Mouse (Mus musculus) splenic B cell, adult 2 months (primary cell): ENCODE measurements around the gene Cxcl15.

Experiments
- DNase-seq: peaks from one replicate; pipeline ENCODE4 v3.0.0-alpha.2; 2011; ENCODE audit warnings: low read depth, low spot score
- H3K27me3 ChIP-seq: 2 replicates; pipeline ENCODE4 v1.6.1; 2012; ENCODE audit warnings: mild to moderate bottlenecking, low read length, moderate library complexity, mixed read lengths; ENCODE audit not compliant: control insufficient read depth, poor library complexity, insufficient read depth, severe bottlenecking
- H3K36me3 ChIP-seq: 2 replicates; pipeline ENCODE4 v1.6.1; 2012; ENCODE audit warnings: mild to moderate bottlenecking, low read length, moderate library complexity, mixed read lengths; ENCODE audit not compliant: control insufficient read depth, poor library complexity, insufficient read depth, severe bottlenecking

Cxcl15 gene

DNA sequence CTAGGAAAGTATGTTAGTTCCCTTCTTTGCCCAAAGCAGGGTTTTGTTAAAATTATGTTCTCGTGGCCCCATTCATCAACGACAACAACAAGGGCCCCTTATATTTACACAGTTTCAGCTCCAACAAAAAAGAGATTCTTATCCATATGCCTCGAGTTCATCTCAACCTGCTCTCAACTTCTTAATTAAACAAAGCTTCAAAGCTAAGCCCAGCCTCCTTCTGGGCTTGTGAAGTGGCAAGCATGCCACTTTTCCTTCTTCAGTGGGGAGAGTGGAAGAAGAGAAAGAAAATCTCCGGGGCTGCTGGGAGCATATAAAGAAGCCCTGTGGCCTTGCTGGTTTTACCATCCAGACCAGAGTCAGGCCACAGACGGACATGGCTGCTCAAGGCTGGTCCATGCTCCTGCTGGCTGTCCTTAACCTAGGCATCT lies at the start of gene Cxcl15:
Gene Cxcl15 (plus strand): TSS at position 340 of the 431 bp plus-strand sequence.
- H3K36me3 ChIP-seq: no peaks in the 10 kb centered on the region
- DNase-seq: no peak
- no peaks in the 10 kb centered on the region for H3K27me3 ChIP-seq

DNA sequence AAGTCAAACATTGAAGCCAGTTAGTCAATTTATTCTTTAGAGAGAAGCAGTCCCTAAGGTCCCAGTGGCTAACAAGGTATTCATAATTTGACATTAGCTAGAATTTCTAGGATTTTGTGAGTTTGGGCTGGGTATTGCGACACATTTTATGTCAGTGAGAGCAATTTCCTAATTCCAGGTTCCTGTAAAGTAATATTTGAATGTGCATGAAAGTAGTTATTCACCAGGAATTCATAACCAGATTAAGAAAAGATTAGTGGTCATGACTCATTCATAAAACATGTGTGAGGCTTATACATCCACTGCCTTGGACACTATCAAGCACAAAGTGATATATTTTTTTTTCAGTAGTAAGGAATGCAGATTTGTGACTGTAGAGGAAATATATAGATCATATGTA lies 40.4 kb upstream of the Cxcl15 start:
- no peak for DNase-seq
- Histone ChIP-seq H3K27me3 (no peaks in the 10 kb centered on the region), H3K36me3 (no peaks in the 10 kb centered on the region)

DNA sequence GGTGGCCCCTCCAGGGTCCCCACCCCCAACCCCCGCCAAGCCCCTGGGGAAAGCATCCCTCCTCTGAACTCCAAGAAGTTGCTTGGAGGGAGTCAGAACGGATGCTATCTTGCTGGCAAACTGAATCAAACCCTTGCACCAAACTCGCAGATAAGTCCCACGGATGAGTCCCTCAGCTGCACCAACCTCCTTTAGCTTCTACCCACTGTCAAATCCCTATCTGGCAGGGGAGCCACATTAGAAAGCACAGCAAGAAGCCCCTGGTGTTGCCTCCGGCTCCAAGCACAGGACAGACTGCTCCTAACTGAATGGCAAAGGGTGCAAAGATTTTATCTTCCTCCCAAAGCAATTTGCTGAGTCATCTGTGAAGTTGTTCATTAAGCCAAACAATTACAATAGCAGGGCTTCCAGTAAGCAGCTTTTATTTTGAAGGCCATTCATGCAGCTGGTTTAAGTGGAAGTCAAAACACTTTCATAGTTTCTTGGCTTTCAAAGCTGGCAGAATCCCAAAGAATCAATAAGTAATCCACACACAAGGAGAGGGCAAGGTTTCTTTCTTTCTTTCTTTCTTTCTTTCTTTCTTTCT lies 36.2 kb upstream of the Cxcl15 start:
- H3K36me3 ChIP-seq: no peaks in the 10 kb centered on the region
- H3K27me3 ChIP-seq: no peaks in the 10 kb centered on the region
- DNase-seq: no peak

DNA sequence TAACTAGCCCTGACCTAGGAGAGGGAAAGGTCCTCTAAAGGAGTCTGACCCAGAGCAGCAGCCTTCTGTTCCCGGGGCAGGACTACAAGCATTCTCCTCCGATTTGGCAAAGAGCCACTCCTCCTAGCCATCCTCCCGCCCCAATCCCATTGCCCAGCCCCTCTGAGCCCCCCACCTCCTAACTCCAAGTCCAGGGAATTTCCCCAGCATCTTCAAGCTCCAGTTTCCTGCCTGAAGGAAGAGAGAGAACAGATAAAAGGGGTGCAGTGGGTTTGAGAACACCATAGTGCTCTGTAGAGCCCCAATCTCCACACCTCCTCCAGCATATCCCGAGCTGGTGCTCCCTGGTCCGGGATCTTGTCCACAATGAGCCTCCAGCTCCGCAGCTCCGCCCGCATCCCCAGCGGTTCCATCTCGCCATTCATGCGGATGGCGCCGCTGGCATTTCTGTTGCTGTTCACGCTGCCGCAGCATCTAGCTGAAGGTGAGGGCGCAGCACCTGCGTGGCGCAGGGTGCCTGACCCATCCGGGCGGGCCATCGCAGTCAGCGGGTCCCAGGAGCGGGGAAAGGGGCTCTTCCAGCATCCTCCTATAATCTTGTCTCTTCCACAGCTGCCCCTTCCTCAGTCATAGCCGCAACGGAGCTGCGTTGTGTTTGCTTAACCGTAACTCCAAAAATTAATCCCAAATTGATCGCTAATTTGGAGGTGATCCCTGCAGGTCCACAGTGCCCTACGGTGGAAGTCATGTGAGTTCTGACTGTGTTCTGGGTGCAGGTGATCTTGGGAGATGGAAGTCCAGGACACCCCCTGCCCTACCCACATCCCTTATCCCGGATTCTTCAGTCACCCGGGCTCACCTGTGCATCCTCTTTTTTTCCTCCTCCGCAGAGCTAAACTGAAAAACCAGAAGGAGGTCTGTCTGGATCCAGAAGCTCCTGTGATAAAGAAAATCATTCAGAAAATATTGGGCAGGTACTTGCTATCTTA lies 35.0 kb upstream of the Cxcl15 start, which contains the start of gene Cxcl5:
Gene Cxcl5 (plus strand): TSS at position 284 of the 989 bp plus-strand sequence.
- no peak for DNase-seq
- H3K27me3 ChIP-seq: no peaks in the 10 kb centered on the region

DNA sequence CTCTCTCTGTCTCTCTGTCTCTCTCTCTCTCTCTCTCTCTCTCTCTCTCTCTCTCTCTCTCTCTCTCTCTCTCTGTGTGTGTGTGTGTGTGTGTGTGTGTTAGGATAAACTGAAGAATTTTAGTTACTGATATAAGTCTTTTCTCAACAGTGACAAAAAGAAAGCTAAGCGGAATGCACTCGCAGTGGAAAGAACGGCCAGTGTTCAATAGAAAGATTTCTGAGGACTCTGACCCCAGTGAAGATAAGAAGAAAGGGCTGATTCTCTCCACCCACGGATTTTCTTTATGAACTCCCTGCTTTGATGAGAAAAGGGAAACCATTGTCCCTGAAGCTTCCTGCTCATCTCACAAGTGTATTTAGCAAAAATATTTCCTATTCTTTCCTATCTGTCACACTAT lies 34.0 kb upstream of the Cxcl15 start:
- no peak for DNase-seq
- no peaks in the 10 kb centered on the region for H3K27me3 ChIP-seq

More for the DNA sequence above, 35.0 kb upstream of the Cxcl15 start, which contains the start of gene Cxcl5:
- no peaks in the 10 kb centered on the region for H3K36me3 ChIP-seq

DNA sequence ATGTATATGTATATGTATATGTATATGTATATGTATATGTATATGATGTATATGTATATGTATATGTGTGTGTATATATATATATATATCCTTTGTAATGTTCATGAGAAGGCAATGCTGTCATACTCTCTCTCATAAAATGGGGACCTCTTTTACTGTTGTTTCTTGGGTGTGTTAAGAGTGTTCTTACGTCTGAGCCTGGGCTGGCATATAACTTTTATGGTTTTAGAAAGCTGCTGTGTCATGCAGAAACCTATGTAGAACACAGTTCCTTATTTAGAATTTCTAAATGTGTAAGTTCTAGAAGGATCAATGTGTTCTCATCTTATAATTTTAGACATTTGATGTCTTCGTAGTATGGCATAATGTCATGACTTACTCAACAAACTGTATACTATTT lies 33.5 kb upstream of the Cxcl15 start:
- no peaks in the 10 kb centered on the region for H3K27me3 ChIP-seq
- no peaks in the 10 kb centered on the region for H3K36me3 ChIP-seq
- no peak for DNase-seq

More for the DNA sequence above, 34.0 kb upstream of the Cxcl15 start:
- no peaks in the 10 kb centered on the region for H3K36me3 ChIP-seq

DNA sequence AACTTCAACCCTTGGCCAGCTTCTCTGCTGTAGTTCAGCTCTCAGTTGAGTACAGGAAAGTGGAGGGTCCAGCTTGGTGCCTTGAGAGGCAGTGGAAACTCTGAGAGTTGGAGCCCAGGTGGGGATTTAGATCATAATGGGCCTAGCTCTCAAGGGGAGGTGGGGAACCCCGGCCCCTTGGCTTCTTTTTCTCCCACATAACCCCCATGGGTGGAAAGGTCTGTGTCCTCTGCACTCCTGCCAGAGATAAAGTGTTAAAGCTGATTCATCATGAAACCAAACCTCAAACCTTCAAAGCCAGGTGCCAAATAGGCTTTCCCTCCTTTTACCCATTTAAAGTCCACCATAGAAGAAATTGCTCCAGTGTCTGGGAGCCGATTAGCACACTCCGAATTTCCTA lies 32.5 kb upstream of the Cxcl15 start:
- H3K27me3 ChIP-seq: no peaks in the 10 kb centered on the region
- DNase-seq: no peak
- no peaks in the 10 kb centered on the region for H3K36me3 ChIP-seq

- DNase-seq: no peak
- Histone ChIP-seq H3K36me3 (no peaks in the 10 kb centered on the region), H3K27me3 (no peaks in the 10 kb centered on the region)
These were observed 30.2 kb upstream of the Cxcl15 start for GRCm38 (mm10) chr5:90763912-90764665.

DNA sequence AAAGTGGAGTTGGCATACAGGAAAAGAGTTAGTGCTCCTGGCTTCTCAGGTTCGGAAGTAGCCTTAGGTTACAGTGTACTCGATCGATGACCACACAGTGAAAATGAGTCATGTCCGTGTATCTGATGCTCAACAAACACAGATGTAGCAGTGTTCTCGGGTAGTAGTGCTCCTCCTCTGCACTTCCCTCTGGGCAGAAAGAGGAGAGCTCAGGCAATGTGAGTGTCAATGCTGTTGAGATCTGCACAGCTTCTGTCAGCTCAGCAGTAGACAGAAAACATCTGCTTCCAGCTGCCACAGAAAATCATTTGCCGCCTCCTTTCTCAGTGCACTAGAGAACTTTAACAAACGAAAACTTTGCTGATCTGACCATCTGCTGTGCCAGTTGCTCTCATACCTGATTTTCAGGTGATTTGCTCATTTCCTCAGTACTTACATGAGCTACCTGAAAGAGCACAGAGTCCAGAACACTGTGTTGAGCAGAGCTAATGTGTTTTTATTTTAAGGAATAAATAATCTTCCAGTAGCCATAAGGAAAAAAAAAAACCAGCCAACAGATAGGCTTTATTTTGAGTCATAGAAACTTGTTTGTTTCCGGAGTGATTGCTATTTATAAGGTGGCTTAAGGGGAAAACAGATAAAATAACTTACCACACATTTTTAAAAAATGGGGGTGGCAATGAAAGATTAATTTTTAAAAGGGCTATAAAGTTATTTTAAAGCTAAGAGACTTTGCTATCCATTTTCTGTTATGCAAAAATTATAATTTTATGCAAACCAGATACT lies 28.3 kb upstream of the Cxcl15 start:
- Histone ChIP-seq H3K27me3 (no peaks in the 10 kb centered on the region), H3K36me3 (no peaks in the 10 kb centered on the region)
- no peak for DNase-seq

GRCm38 (mm10) chr5:90768218-90768617 lies 26.1 kb upstream of the Cxcl15 start, which contains the start of gene Ppbp:
Gene Ppbp, plus strand, starts transcription at chr5:90768518.
- DNase-seq: no peak
- H3K36me3 ChIP-seq: no peaks in the 10 kb centered on the region
- no peaks in the 10 kb centered on the region for H3K27me3 ChIP-seq

DNA sequence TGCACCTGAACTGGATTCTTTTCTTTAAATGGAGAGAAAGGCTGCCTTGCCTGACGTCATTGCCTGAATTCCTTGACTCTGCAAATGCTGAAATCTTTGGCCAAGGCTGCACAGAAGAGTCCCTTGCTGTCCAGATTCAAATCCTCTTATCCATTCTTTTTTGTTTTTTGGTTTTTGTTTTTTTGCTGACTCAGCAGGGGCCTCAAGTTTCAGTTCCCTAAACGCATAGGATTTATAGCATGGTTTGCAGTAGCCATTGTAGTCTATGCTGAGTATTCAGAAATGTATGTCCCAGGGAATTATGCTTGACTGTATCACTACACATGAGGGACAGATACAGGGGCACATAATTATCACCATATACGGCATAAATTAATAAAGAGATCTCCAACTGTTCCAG lies 23.0 kb upstream of the Cxcl15 start:
- H3K27me3 ChIP-seq: no peaks in the 10 kb centered on the region
- no peaks in the 10 kb centered on the region for H3K36me3 ChIP-seq
- no peak for DNase-seq

GRCm38 (mm10) chr5:90771880-90772653 lies 22.3 kb upstream of the Cxcl15 start, which contains the start of gene Pf4:
Gene Pf4, plus strand, starts transcription at chr5:90772435.
- DNase-seq: no peak
- no peaks in the 10 kb centered on the region for H3K36me3 ChIP-seq
- H3K27me3 ChIP-seq: no peaks in the 10 kb centered on the region

DNA sequence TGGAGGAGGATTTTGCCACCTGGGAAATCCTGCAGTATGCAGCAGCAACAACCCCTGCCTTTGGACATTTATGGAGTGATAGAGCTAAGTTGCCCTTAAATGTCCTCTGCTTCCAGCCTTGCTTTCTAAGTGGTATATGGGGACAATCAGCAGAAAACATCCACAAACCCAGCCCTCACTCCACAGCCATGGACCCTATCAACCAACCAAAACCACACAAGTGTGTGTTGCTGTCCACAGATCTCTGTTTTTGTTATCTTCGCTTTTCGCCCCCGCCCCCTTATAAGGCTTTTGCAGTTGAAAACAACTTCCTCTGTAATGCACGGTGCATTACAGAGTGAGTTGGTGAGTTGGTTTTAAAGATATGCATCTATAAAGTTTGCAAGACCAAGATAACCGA lies 18.8 kb upstream of the Cxcl15 start:
- DNase-seq: no peak
- Histone ChIP-seq H3K36me3 (no peaks in the 10 kb centered on the region), H3K27me3 (no peaks in the 10 kb centered on the region)
